Mouse (Mus musculus): ENCODE measurements around the gene Map2k2. TPM values are rescaled to one million over a fixed set of nuclear protein-coding genes. Genes with fewer than 3 reads are reported as not detected.
"Not testable (repeated sequence)": the region's sequence is repeated elsewhere in the genome, so short reads cannot be mapped to it uniquely, and the experiment has no call there.

The Map2k2 gene
- total RNA-seq, 2 experiments from 2014 or later = 151 to 161 TPM

GRCm38 (mm10) chr10:81175936-81176465 is 70.3 kb downstream of the Map2k2 start:
- DNase-seq = peak; percentile 75

GRCm38 (mm10) chr10:81176466-81177271 is 71.0 kb downstream of the Map2k2 start, which contains the start of gene Eef2:
Gene Eef2, plus strand, starts transcription at chr10:81176631.
- DNase-seq = peak; percentile 100

- DNase-seq = peak; percentile 63
Observed at GRCm38 (mm10) chr10:81177491-81177925, 71.8 kb downstream of the Map2k2 start.

- no peak for DNase-seq
Observed at GRCm38 (mm10) chr10:81177958-81178712, 72.4 kb downstream of the Map2k2 start.

- DNase-seq = no peak
Observed at GRCm38 (mm10) chr10:81178927-81179326, 73.2 kb downstream of the Map2k2 start.

GRCm38 (mm10) chr10:81179451-81180342 is 74.0 kb downstream of the Map2k2 start:
- DNase-seq = no peak

GRCm38 (mm10) chr10:81180946-81181345 is 75.2 kb downstream of the Map2k2 start:
- no peak for DNase-seq

GRCm38 (mm10) chr10:81181860-81182259 is 76.1 kb downstream of the Map2k2 start:
- DNase-seq = not testable (repeated sequence)

GRCm38 (mm10) chr10:81182336-81183333 is 76.9 kb downstream of the Map2k2 start, which contains the start of gene Dapk3:
Gene Dapk3, plus strand, starts transcription at chr10:81183005.
- DNase-seq = peak; percentile 96

Small RNA genes lying within 50 kb of the gene (microRNA-seq; reads per million reads assigned to microRNA genes)
- gene Mir5615-1 (not detected), gene Mir5615-2 (not detected)

Other genes with a start within 250 kb of the Map2k2 start
- under 1 TPM; 0.09 to 0.12 TPM for gene Tmprss9, start 234.1 kb upstream of the Map2k2 start, total RNA-seq (2021)
- 100 to 1,000 TPM; 271 to 285 TPM for gene Timm13, start 204.9 kb upstream of the Map2k2 start, total RNA-seq (2021)
- gene Lmnb2, start 187.7 kb upstream of the Map2k2 start, total RNA-seq (2021) = 10 to 100 TPM; 14.5 to 16.5 TPM
- 10 to 100 TPM; 11.7 to 44.5 TPM for gene Gadd45b, start 175.8 kb upstream of the Map2k2 start, total RNA-seq (2021)
- gene Gng7, start 91.0 kb upstream of the Map2k2 start, total RNA-seq (2021) = 1 to 10 TPM; 5.4 to 6.4 TPM
- 1 to 10 TPM; 2.8 to 3.4 TPM for gene Diras1, start 80.3 kb upstream of the Map2k2 start, total RNA-seq (2021)
- gene Slc39a3, start 68.5 kb upstream of the Map2k2 start, total RNA-seq (2021) = 10 to 100 TPM; 28.5 to 32.8 TPM
- gene Sgta, start 45.7 kb upstream of the Map2k2 start, total RNA-seq (2021) = 100 to 1,000 TPM; 190 to 191 TPM
- 10 to 100 TPM; 31.8 to 42.4 TPM for gene Thop1, start 35.9 kb upstream of the Map2k2 start, total RNA-seq (2021)
- 10 to 100 TPM; 18.1 to 42.6 TPM for gene Creb3l3, start 7.0 kb upstream of the Map2k2 start, total RNA-seq (2021)
- gene Zbtb7a, start 29.3 kb downstream of the Map2k2 start, total RNA-seq (2021) = 10 to 100 TPM; 61.1 to 66.6 TPM
- gene Pias4, start 62.0 kb downstream of the Map2k2 start, total RNA-seq (2021) = 10 to 100 TPM; 25.8 to 26.5 TPM
- 1,000 to 10,000 TPM; 1,466 to 1,521 TPM for gene Eef2, start 70.7 kb downstream of the Map2k2 start, total RNA-seq (2021)
- gene Dapk3, start 77.1 kb downstream of the Map2k2 start, total RNA-seq (2021) = 10 to 100 TPM; 55.3 to 55.6 TPM
- gene 4930442H23Rik, start 77.9 kb downstream of the Map2k2 start, total RNA-seq (2021) = not detected
- 1 to 10 TPM in 1 of 2 experiments, under 1 TPM in 1; 0.15 to 4.9 TPM for gene Nmrk2, start 96.1 kb downstream of the Map2k2 start, total RNA-seq (2021)
- 1 to 10 TPM; 2.5 to 4.6 TPM for gene Atcay, start 124.9 kb downstream of the Map2k2 start, total RNA-seq (2021)
- 10 to 100 TPM in 1 of 2 experiments, 1 to 10 TPM in 1; 7.4 to 11.9 TPM for gene Zfr2, start 127.2 kb downstream of the Map2k2 start, total RNA-seq (2021)
- gene Matk, start 147.0 kb downstream of the Map2k2 start, total RNA-seq (2021) = 1 to 10 TPM; 1.8 to 2.1 TPM
- gene Mrpl54, start 161.0 kb downstream of the Map2k2 start, total RNA-seq (2021) = 100 to 1,000 TPM; 109 to 111 TPM
- gene Apba3, start 161.0 kb downstream of the Map2k2 start, total RNA-seq (2021) = 10 to 100 TPM; 79.8 to 83.8 TPM
- 1 to 10 TPM; 1.9 to 3.0 TPM for gene Tjp3, start 185.7 kb downstream of the Map2k2 start, total RNA-seq (2021)
- gene Pip5k1c, start 187.0 kb downstream of the Map2k2 start, total RNA-seq (2021) = 10 to 100 TPM; 39.2 to 48.9 TPM
- gene Cactin, start 215.2 kb downstream of the Map2k2 start, total RNA-seq (2021) = 10 to 100 TPM; 29.4 to 35.4 TPM
- gene Tbxa2r, start 222.8 kb downstream of the Map2k2 start, total RNA-seq (2021) = 10 to 100 TPM; 24.5 to 31.8 TPM
- 1 to 10 TPM; 3.6 to 4.0 TPM for gene Gipc3, start 237.4 kb downstream of the Map2k2 start, total RNA-seq (2021)
- 10 to 100 TPM; 81.2 to 97.5 TPM for gene Hmg20b, start 244.6 kb downstream of the Map2k2 start, total RNA-seq (2021)